Mouse (Mus musculus): ENCODE data around the gene Rnf144a.
A peak's percentile ranks its signal among the peaks of the same experiment; 100 is the strongest.

Gene Rnf144a

GRCm38 (mm10) chr12:26408707-26409106, 6.3 kb downstream of the Rnf144a start:
- no peak for DNase-seq

GRCm38 (mm10) chr12:26404781-26405702, 10.0 kb downstream of the Rnf144a start:
- DNase-seq, result peak; percentile 59

GRCm38 (mm10) chr12:26403372-26404125, 11.5 kb downstream of the Rnf144a start:
- DNase-seq, result no peak

GRCm38 (mm10) chr12:26401696-26402470, 13.2 kb downstream of the Rnf144a start:
- DNase-seq, result no peak

GRCm38 (mm10) chr12:26401254-26401653, 13.8 kb downstream of the Rnf144a start:
- DNase-seq, result no peak

GRCm38 (mm10) chr12:26400762-26401161, 14.3 kb downstream of the Rnf144a start:
- DNase-seq, result no peak

GRCm38 (mm10) chr12:26399391-26399790, 15.7 kb downstream of the Rnf144a start:
- DNase-seq, result peak; percentile 70

GRCm38 (mm10) chr12:26398597-26398996, 16.5 kb downstream of the Rnf144a start:
- no peak for DNase-seq

GRCm38 (mm10) chr12:26394485-26395470, 20.3 kb downstream of the Rnf144a start:
- no peak for DNase-seq

GRCm38 (mm10) chr12:26393291-26393690, 21.8 kb downstream of the Rnf144a start:
- DNase-seq, result peak; percentile 54

GRCm38 (mm10) chr12:26391162-26391561, 23.9 kb downstream of the Rnf144a start:
- DNase-seq, result no peak

GRCm38 (mm10) chr12:26387523-26387922, 27.5 kb downstream of the Rnf144a start:
- no peak for DNase-seq

GRCm38 (mm10) chr12:26386947-26387346, 28.1 kb downstream of the Rnf144a start:
- DNase-seq, result no peak

GRCm38 (mm10) chr12:26386189-26386588, 28.9 kb downstream of the Rnf144a start:
- DNase-seq, result no peak

- no peak for DNase-seq
Observed at GRCm38 (mm10) chr12:26385735-26386134, 29.3 kb downstream of the Rnf144a start.

GRCm38 (mm10) chr12:26381730-26382129, 33.3 kb downstream of the Rnf144a start:
- DNase-seq, result no peak

GRCm38 (mm10) chr12:26379797-26380196, 35.3 kb downstream of the Rnf144a start:
- peak; percentile 65 for DNase-seq

GRCm38 (mm10) chr12:26377691-26378090, 37.4 kb downstream of the Rnf144a start:
- peak; percentile 84 for DNase-seq

GRCm38 (mm10) chr12:26376541-26377323, 38.3 kb downstream of the Rnf144a start:
- DNase-seq, result no peak

GRCm38 (mm10) chr12:26373721-26374120, 41.3 kb downstream of the Rnf144a start:
- no peak for DNase-seq

- DNase-seq, result peak; percentile 61
Observed at GRCm38 (mm10) chr12:26370004-26370403, 45.0 kb downstream of the Rnf144a start.
